Mouse (Mus musculus) MEL (cell line): ENCODE measurements around the gene Rtn1. TPM values are rescaled to one million over a fixed set of nuclear protein-coding genes. Genes with fewer than 3 reads are reported as not detected.

Source experiments
- DNase-seq: peaks from one replicate; pipeline ENCODE4 v3.0.0; 2011; ENCODE audit warnings: low read depth, low spot score
- H3K27ac ChIP-seq: 2 replicates; pipeline ENCODE4 v1.5.1; 2012; ENCODE audit warnings: low read depth, mild to moderate bottlenecking, control low read depth, low read length, moderate library complexity; ENCODE audit not compliant: control insufficient read depth
- H3K27me3 ChIP-seq, 2 experiments: fragments of 150-350 bp in 1 of 2; sonication (generic) in 1 of 2; 2 replicates each; pipeline ENCODE4 v1.6.1; 2012; ENCODE audit warnings: low read length in 2 of 2, mild to moderate bottlenecking in 2 of 2, improper control_type of control experiment in 1 of 2, moderate library complexity in 1 of 2; ENCODE audit not compliant: insufficient read depth in 2 of 2, control insufficient read depth in 1 of 2
- H3K36me3 ChIP-seq, 2 experiments: 2 replicates each; pipeline ENCODE4 v1.6.1; 2012 to 2014; ENCODE audit warnings: low read length in 2 of 2, improper control_type of control experiment in 1 of 2, inconsistent platforms in 1 of 2, mild to moderate bottlenecking in 1 of 2; ENCODE audit not compliant: insufficient read depth in 2 of 2, control insufficient read depth in 1 of 2
- H3K4me1 ChIP-seq, 2 experiments: fragments of 150-350 bp in 1 of 2; sonication (generic) in 1 of 2; 2 replicates each; pipeline ENCODE4 v1.6.1; 2012; ENCODE audit warnings: low read length in 2 of 2, improper control_type of control experiment in 1 of 2, mild to moderate bottlenecking in 1 of 2; ENCODE audit not compliant: insufficient read depth in 2 of 2, control insufficient read depth in 1 of 2
- H3K4me3 ChIP-seq, 2 experiments: fragments of 150-350 bp in 1 of 2; sonication (generic) in 1 of 2; 2 replicates each; pipeline ENCODE4 v1.5.1; 2012; ENCODE audit warnings: low read depth in 2 of 2, low read length in 2 of 2, mild to moderate bottlenecking in 2 of 2, moderate library complexity in 2 of 2, control low read depth in 1 of 2, improper control_type of control experiment in 1 of 2; ENCODE audit not compliant: control insufficient read depth in 1 of 2, insufficient read depth in 1 of 2
- H3K79me2 ChIP-seq: 2 replicates; pipeline ENCODE4 v1.6.1; 2012; ENCODE audit warnings: mild to moderate bottlenecking, low read length, moderate library complexity; ENCODE audit not compliant: control insufficient read depth, poor library complexity, insufficient read depth
- H3K9ac ChIP-seq: 2 replicates; pipeline ENCODE4 v1.6.1; 2012; ENCODE audit warnings: low read depth, mild to moderate bottlenecking, control low read depth, low read length, moderate library complexity; ENCODE audit not compliant: control insufficient read depth, poor library complexity, severe bottlenecking
- H3K9me3 ChIP-seq: fragments of 150-350 bp; sonication (generic); replicated peaks from 2 replicates; pipeline ENCODE4 v1.6.1; 2012; ENCODE audit warnings: mild to moderate bottlenecking, low read length, improper control_type of control experiment, moderate library complexity; ENCODE audit not compliant: insufficient read depth
- BHLHE40 ChIP-seq: IDR thresholded peaks from 2 replicates; pipeline ENCODE4 v1.6.1; 2012; ENCODE audit warnings: low read depth, mild to moderate bottlenecking, inconsistent platforms, low read length, improper control_type of control experiment, borderline replicate concordance
- CHD2 ChIP-seq: IDR thresholded peaks from 2 replicates; pipeline ENCODE4 v1.6.1; 2011; ENCODE audit warnings: low read length, improper control_type of control experiment
- E2F4 ChIP-seq: IDR thresholded peaks from 2 replicates; pipeline ENCODE4 v1.6.1; 2011; ENCODE audit warnings: low read depth, low read length, improper control_type of control experiment, borderline replicate concordance
- ELF1 ChIP-seq: IDR thresholded peaks from 2 replicates; pipeline ENCODE4 v1.6.1; 2014; ENCODE audit warnings: low read depth, mild to moderate bottlenecking, inconsistent platforms, low read length, improper control_type of control experiment, moderate library complexity
- ETS1 ChIP-seq: IDR thresholded peaks from 2 replicates; pipeline ENCODE4 v1.6.1; 2012; ENCODE audit warnings: low read depth, mild to moderate bottlenecking, inconsistent platforms, low read length, improper control_type of control experiment, moderate library complexity
- GABPA ChIP-seq: IDR thresholded peaks from 2 replicates; pipeline ENCODE4 v1.6.1; 2012; ENCODE audit warnings: low read depth, mild to moderate bottlenecking, inconsistent platforms, low read length, improper control_type of control experiment, moderate library complexity
- HCFC1 ChIP-seq: IDR thresholded peaks from 2 replicates; pipeline ENCODE4 v1.6.1; 2012; ENCODE audit warnings: low read depth, mild to moderate bottlenecking, inconsistent platforms, low read length, improper control_type of control experiment, moderate library complexity
- JUND ChIP-seq: IDR thresholded peaks from 2 replicates; pipeline ENCODE4 v1.6.1; 2011; ENCODE audit warnings: low read depth, mild to moderate bottlenecking, improper control_type of control experiment, low read length
- MEF2A ChIP-seq: IDR thresholded peaks from 2 replicates; pipeline ENCODE4 v1.6.1; 2014; ENCODE audit warnings: low read depth, mild to moderate bottlenecking, inconsistent platforms, low read length, improper control_type of control experiment; ENCODE audit not compliant: poor library complexity, insufficient replicate concordance, severe bottlenecking; ENCODE audit errors: extremely low read depth
- MXI1 ChIP-seq: IDR thresholded peaks from 2 replicates; pipeline ENCODE4 v1.6.1; 2011; ENCODE audit warnings: mild to moderate bottlenecking, low read depth, low read length, improper control_type of control experiment
- MYB ChIP-seq: IDR thresholded peaks from 2 replicates; pipeline ENCODE4 v1.6.1; 2011; ENCODE audit warnings: mild to moderate bottlenecking, low read depth, low read length, improper control_type of control experiment
- NRF1 ChIP-seq: IDR thresholded peaks from 2 replicates; pipeline ENCODE4 v1.6.1; 2014; ENCODE audit warnings: low read depth, mild to moderate bottlenecking, inconsistent platforms, low read length, improper control_type of control experiment, moderate library complexity; ENCODE audit not compliant: poor library complexity, insufficient read depth, severe bottlenecking
- POLR2AphosphoS2 ChIP-seq: IDR thresholded peaks from 2 replicates; pipeline ENCODE4 v1.6.1; 2011; ENCODE audit warnings: low read length, improper control_type of control experiment
- RCOR1 ChIP-seq: IDR thresholded peaks from 2 replicates; pipeline ENCODE4 v1.6.1; 2012; ENCODE audit warnings: low read depth, mild to moderate bottlenecking, inconsistent platforms, low read length, improper control_type of control experiment
- SMC3 ChIP-seq: IDR thresholded peaks from 2 replicates; pipeline ENCODE4 v1.6.1; 2011; ENCODE audit warnings: low read depth, low read length, improper control_type of control experiment
- ZKSCAN1 ChIP-seq: IDR thresholded peaks from 2 replicates; pipeline ENCODE4 v1.6.1; 2012; ENCODE audit warnings: low read depth, mild to moderate bottlenecking, inconsistent platforms, low read length, improper control_type of control experiment, moderate library complexity
- polyA plus RNA-seq, 2 experiments: library from polyadenylated mRNA; stranded (reverse) in 1 of 2; unstranded in 1 of 2; fragments of >175 nt in 1 of 2; fragments of >200 nt in 1 of 2; gene quantifications; 2 replicates each; pipeline versions ENCODE4 v1.2.1 to v1.2.4; 2012; ENCODE audit warnings: low replicate concordance in 2 of 2, low read depth in 1 of 2; ENCODE audit not compliant: insufficient read length in 2 of 2, insufficient read depth in 1 of 2, missing spikeins in 1 of 2
- total RNA-seq: library from RNA; depleted of rRNA; stranded (reverse); fragments of 300-350 nt; gene quantifications from 2 replicates; pipeline ENCODE4 v1.2.3, GENCODE M21; 2012

Gene Rtn1
- total and polyA plus RNA-seq, 3 experiments = not detected

GRCm38 (mm10) chr12:72376309-72376708, 32.5 kb downstream of the Rtn1 start:
- no peak overlapping the region for H3K27ac ChIP-seq

GRCm38 (mm10) chr12:72374823-72375225, 34.0 kb downstream of the Rtn1 start:
- Histone ChIP-seq H3K4me3 (no peak overlapping the region), H3K4me1 (no peaks in the 10 kb centered on the region), H3K27me3 (no peaks in the 10 kb centered on the region), H3K79me2 (no peaks in the 10 kb centered on the region), H3K27ac (no peak overlapping the region), H3K9me3 (no peaks in the 10 kb centered on the region), H3K36me3 (no peaks in the 10 kb centered on the region), H3K9ac (no peak overlapping the region)
- DNase-seq = no peak
- TF ChIP-seq MEF2A (no peak), ZKSCAN1 (no peak), ELF1 (no peak), E2F4 (no peak), POLR2AphosphoS2 (no peak), NRF1 (no peak), BHLHE40 (no peak), MYB (no peak), ETS1 (no peak), HCFC1 (no peak), CHD2 (no peak), RCOR1 (no peak), MXI1 (no peak), GABPA (no peak), JUND (no peak)

More at GRCm38 (mm10) chr12:72376309-72376708, 32.5 kb downstream of the Rtn1 start:
- Histone ChIP-seq H3K9me3 (no peaks in the 10 kb centered on the region), H3K36me3 (no peaks in the 10 kb centered on the region), H3K79me2 (no peaks in the 10 kb centered on the region), H3K4me1 (no peaks in the 10 kb centered on the region), H3K4me3 (no peak overlapping the region), H3K27me3 (no peaks in the 10 kb centered on the region), H3K9ac (no peak overlapping the region)
- TF ChIP-seq JUND (no peak), POLR2AphosphoS2 (no peak), SMC3 (no peak)
- DNase-seq = no peak
